Mouse (Mus musculus): Measurements from ENCODE around the gene Gm10471.
"Not testable (repeated sequence)": the region's sequence is repeated elsewhere in the genome, so short reads cannot be mapped to it uniquely, and the experiment has no call there.

Gm10471 gene

DNA sequence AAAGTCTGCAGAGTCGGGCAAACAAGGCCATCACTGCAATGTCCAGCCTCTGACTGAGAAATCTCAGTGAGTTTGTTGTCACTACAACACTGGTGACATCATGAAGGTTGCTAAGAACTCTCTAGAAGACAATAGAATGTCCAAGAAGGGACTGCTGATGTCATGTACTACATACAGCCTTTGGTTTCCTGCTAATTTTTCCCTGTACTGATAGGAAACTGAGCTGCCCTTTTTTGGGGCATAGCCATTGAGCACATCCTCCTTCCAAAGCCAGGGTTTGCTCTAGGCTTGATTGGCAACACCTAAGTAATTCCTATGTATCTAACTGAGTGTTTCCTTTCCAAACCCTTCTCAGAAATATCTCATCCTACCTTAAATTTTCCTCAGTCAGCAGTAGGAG, at the start of gene Gm10471:
Gm10471 (minus strand) TSS at position 101 of the 400 bp plus-strand sequence.
- not testable (repeated sequence) for DNase-seq

DNA sequence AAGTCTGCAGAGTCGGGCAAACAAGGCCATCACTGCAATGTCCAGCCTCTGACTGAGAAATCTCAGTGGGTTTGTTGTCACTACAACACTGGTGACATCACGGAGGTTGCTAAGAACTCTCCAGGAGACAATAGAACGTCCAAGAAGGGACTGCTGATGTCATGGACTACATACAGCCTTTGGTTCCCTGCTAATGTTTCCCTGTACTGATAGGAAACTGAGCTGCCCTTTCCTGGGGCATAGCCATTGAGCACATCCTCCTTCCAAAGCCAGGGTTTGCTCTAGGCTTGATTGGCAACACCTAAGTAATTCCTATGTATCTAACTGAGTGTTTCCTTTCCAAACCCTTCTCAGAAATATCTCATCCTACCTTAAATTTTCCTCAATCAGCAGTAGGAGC, 32.2 kb upstream of the Gm10471 start, which contains the start of gene Gm10220:
Gm10220 (minus strand) TSS at position 101 of the 400 bp plus-strand sequence.
- DNase-seq = not testable (repeated sequence)

DNA sequence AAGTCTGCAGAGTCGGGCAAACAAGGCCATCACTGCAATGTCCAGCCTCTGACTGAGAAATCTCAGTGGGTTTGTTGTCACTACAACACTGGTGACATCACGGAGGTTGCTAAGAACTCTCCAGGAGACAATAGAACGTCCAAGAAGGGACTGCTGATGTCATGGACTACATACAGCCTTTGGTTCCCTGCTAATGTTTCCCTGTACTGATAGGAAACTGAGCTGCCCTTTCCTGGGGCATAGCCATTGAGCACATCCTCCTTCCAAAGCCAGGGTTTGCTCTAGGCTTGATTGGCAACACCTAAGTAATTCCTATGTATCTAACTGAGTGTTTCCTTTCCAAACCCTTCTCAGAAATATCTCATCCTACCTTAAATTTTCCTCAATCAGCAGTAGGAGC, 16.2 kb upstream of the Gm10471 start, which contains the start of gene 5031410I06Rik:
5031410I06Rik (minus strand) TSS at position 101 of the 400 bp plus-strand sequence.
- not testable (repeated sequence) for DNase-seq

DNA sequence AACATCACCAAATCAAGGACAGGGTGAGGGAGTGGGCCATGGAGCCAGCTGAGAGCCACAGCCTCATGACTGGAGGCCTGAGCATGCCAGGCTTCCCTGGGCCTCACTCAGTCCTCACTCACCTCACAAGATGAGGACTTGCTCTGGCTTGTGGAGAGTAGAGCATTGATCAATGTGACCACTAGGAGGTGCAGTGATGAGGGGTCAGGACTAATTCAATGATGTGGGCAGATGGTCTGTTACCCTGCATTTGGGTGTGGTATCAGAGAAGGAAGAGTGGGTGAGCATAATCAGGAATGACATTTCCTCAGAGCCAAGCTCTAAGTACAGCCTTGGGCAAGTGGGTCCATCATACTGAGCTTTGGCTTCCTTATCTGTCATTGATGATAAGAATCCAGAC, 10.1 kb downstream of the Gm10471 start:
- not testable (repeated sequence) for DNase-seq

DNA sequence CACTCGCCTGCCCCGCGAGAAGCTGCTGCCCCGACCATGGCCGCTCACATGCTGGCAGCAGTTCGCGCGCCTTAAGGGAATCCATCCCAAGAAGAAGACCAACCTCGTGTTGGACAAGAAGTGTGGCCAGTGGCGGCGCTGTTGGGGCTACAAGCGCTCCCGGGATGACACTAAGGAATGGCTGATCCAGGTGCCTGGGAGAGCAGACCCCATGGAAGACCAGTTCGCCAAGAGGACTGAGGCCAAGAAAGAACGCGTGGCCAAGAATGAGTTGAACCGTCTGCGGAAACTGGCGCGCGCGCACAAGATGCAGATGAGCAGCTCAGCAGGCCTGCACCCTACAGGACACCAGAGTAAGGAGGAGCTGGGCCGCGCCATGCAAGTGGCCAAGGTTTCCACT, 18.4 kb downstream of the Gm10471 start:
- no peak for DNase-seq

DNA sequence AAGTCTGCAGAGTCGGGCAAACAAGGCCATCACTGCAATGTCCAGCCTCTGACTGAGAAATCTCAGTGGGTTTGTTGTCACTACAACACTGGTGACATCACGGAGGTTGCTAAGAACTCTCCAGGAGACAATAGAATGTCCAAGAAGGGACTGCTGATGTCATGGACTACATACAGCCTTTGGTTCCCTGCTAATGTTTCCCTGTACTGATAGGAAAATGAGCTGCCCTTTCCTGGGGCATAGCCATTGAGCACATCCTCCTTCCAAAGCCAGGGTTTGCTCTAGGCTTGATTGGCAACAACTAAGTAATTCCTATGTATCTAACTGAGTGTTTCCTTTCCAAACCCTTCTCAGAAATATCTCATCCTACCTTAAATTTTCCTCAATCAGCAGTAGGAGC, 30.6 kb downstream of the Gm10471 start, which contains the start of gene Gm7347:
Gm7347 (minus strand) TSS at position 101 of the 400 bp plus-strand sequence.
- DNase-seq = not testable (repeated sequence)

DNA sequence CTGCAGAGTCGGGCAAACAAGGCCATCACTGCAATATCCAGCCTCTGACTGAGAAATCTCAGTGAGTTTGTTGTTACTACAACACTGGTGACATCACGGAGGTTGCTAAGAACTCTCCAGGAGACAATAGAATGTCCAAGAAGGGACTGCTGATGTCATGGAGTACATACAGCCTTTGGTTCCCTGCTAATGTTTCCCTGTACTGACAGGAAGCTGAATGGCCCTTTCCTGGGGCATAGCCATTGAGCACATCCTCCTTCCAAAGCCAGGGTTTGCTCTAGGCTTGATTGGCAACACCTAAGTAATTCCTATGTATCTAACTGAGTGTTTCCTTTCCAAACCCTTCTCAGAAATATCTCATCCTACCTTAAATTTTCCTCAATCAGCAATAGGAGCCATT, 49.6 kb downstream of the Gm10471 start, which contains the start of gene Speer4a:
Speer4a (minus strand) TSS at position 101 of the 400 bp plus-strand sequence.
- not testable (repeated sequence) for DNase-seq

Measured in cerebellum, adult 11-12 months (tissue).